Mouse (Mus musculus): ENCODE data around the gene Rbbp4. TPM values are rescaled to one million over a fixed set of nuclear protein-coding genes. Genes with fewer than 3 reads are reported as not detected.

Rbbp4 gene
- total RNA-seq (2017), result 118 and 128 TPM in 2 replicates

GRCm38 (mm10) chr4:129335216-129336074, at the start of gene Rbbp4, which contains the start of gene Zbtb8os:
Gene Rbbp4, minus strand, starts transcription at chr4:129335370.
Gene Zbtb8os, plus strand, starts transcription at chr4:129335695.
- ATAC-seq (replicated peaks in 1 of 2; ENCODE audit: insufficient read depth in 1 of 2, low FRiP score in 2 of 2, low TSS enrichment in 1 of 2, low read depth in 1 of 2, poor library complexity in 2 of 2, severe bottlenecking in 2 of 2), result peak; percentile 89 to 94

GRCm38 (mm10) chr4:129384440-129384839, 49.3 kb upstream of the Rbbp4 start:
- no peak for ATAC-seq (replicated peaks in 1 of 2; ENCODE audit: insufficient read depth in 1 of 2, low FRiP score in 2 of 2, low TSS enrichment in 1 of 2, low read depth in 1 of 2, poor library complexity in 2 of 2, severe bottlenecking in 2 of 2)

- ATAC-seq (replicated peaks in 1 of 2; ENCODE audit: insufficient read depth in 1 of 2, low FRiP score in 2 of 2, low TSS enrichment in 1 of 2, low read depth in 1 of 2, poor library complexity in 2 of 2, severe bottlenecking in 2 of 2), result no peak
Observed at GRCm38 (mm10) chr4:129383586-129383985, 48.4 kb upstream of the Rbbp4 start.

DNA sequence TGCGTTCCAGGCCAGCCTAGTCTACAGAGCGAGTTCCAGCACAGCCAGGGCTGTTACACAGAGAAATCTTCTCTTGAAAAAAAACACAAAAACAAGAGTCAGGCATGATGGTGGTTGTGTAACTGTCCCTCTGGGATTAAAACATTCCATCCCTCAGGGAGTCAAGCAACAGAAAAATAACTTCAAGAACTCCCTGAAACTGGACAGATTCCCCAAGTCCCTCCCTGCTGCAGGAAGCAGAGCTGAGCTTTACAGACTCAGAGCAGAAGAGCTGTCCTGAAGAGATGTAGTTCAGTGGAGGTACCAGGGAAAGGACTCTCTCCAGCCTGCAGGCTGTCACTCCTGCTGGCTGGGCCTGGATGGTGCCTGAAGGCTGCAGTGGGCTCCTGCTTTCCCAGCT, 47.3 kb upstream of the Rbbp4 start:
- ATAC-seq (replicated peaks in 1 of 2; ENCODE audit: insufficient read depth in 1 of 2, low FRiP score in 2 of 2, low TSS enrichment in 1 of 2, low read depth in 1 of 2, poor library complexity in 2 of 2, severe bottlenecking in 2 of 2), result no peak

DNA sequence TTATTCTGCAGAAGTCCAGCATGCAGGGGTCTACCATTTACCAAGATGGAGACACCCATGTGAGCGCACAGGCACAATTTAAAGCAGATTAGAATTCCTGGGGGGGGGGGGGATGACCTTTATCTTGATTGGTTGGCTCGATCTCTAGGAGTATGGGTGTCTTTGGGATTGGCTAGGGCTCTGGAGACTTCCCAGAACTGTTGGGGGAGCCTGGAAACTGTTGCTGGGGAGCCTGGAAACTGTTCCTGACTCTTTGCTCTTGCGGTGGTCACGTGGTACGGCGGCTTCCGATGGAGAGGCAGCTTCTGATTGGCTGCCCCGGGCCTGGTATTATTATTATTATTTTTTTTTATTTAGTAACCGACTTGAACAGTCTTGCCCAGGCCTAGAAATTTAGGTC, 46.9 kb upstream of the Rbbp4 start:
- ATAC-seq (replicated peaks in 1 of 2; ENCODE audit: insufficient read depth in 1 of 2, low FRiP score in 2 of 2, low TSS enrichment in 1 of 2, low read depth in 1 of 2, poor library complexity in 2 of 2, severe bottlenecking in 2 of 2), result no peak

DNA sequence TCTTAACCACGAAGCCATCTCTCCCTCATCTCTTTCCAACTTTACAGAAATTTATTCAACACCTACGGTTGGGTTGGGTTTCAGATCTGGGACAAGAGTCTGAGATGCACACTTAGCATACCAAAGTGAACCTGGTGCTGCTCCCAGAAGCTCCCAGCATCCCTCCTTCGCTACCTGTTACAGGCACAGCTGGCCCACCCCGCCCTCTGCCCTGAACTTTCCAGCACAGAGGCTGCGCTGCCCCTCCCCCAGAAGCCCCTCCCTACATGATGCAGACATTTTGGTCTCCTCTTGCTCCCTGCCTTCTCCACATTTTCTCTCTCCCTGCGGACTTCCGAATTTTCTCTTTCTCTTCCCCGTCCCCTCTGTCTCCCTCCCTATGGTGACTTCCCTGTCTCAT, 46.0 kb upstream of the Rbbp4 start:
- no peak for ATAC-seq (replicated peaks in 1 of 2; ENCODE audit: insufficient read depth in 1 of 2, low FRiP score in 2 of 2, low TSS enrichment in 1 of 2, low read depth in 1 of 2, poor library complexity in 2 of 2, severe bottlenecking in 2 of 2)

GRCm38 (mm10) chr4:129379805-129380204, 44.6 kb upstream of the Rbbp4 start:
- no peak for ATAC-seq (replicated peaks in 1 of 2; ENCODE audit: insufficient read depth in 1 of 2, low FRiP score in 2 of 2, low TSS enrichment in 1 of 2, low read depth in 1 of 2, poor library complexity in 2 of 2, severe bottlenecking in 2 of 2)

GRCm38 (mm10) chr4:129377601-129378390, 42.6 kb upstream of the Rbbp4 start, which contains the start of gene Zbtb8a:
Gene Zbtb8a, minus strand, starts transcription at chr4:129378116.
- peak in 1 of 2 experiments; percentile 40; a peak in 1 of 4 replicates for ATAC-seq (replicated peaks in 1 of 2; ENCODE audit: insufficient read depth in 1 of 2, low FRiP score in 2 of 2, low TSS enrichment in 1 of 2, low read depth in 1 of 2, poor library complexity in 2 of 2, severe bottlenecking in 2 of 2)

DNA sequence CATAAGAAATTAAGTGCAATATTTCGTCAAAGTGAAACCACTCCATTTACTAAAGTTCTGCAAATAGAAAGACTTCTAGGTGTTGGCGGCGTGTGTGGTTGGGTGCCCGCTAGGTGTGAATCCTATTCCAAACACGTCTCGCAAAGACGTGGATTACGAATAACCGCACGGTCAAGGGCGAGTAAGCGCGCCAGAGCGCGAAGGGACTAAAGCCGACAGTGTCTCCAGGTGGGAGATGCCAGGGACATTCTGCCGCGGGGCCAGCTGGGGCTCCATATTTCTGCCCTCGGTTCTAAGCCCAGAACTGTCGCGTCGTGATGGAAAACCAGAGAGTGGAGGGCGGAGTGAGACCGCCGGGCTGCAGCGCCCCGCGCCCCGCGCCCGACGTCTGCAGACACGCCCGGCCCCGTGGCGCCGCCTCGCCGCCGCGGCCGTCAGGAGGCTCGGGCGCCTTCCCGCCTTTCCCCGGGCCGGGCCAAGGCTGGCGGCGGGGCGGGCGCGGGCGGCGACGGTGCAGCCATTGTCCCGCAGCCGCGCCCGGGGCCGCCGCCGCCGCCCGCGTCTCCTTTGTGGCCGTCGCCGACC, 41.9 kb upstream of the Rbbp4 start:
- ATAC-seq (replicated peaks in 1 of 2; ENCODE audit: insufficient read depth in 1 of 2, low FRiP score in 2 of 2, low TSS enrichment in 1 of 2, low read depth in 1 of 2, poor library complexity in 2 of 2, severe bottlenecking in 2 of 2), result peak in 1 of 2 experiments; percentile 18; a peak in 1 of 4 replicates

- no peak for ATAC-seq (replicated peaks in 1 of 2; ENCODE audit: insufficient read depth in 1 of 2, low FRiP score in 2 of 2, low TSS enrichment in 1 of 2, low read depth in 1 of 2, poor library complexity in 2 of 2, severe bottlenecking in 2 of 2)
Observed at GRCm38 (mm10) chr4:129375821-129376220, 40.7 kb upstream of the Rbbp4 start.

- ATAC-seq (replicated peaks in 1 of 2; ENCODE audit: insufficient read depth in 1 of 2, low FRiP score in 2 of 2, low TSS enrichment in 1 of 2, low read depth in 1 of 2, poor library complexity in 2 of 2, severe bottlenecking in 2 of 2), result no peak
Observed at GRCm38 (mm10) chr4:129375000-129375399, 39.8 kb upstream of the Rbbp4 start.

GRCm38 (mm10) chr4:129374219-129374755, 39.1 kb upstream of the Rbbp4 start:
- peak in 1 of 2 experiments; percentile 33; a peak in 2 of 4 replicates for ATAC-seq (replicated peaks in 1 of 2; ENCODE audit: insufficient read depth in 1 of 2, low FRiP score in 2 of 2, low TSS enrichment in 1 of 2, low read depth in 1 of 2, poor library complexity in 2 of 2, severe bottlenecking in 2 of 2)

DNA sequence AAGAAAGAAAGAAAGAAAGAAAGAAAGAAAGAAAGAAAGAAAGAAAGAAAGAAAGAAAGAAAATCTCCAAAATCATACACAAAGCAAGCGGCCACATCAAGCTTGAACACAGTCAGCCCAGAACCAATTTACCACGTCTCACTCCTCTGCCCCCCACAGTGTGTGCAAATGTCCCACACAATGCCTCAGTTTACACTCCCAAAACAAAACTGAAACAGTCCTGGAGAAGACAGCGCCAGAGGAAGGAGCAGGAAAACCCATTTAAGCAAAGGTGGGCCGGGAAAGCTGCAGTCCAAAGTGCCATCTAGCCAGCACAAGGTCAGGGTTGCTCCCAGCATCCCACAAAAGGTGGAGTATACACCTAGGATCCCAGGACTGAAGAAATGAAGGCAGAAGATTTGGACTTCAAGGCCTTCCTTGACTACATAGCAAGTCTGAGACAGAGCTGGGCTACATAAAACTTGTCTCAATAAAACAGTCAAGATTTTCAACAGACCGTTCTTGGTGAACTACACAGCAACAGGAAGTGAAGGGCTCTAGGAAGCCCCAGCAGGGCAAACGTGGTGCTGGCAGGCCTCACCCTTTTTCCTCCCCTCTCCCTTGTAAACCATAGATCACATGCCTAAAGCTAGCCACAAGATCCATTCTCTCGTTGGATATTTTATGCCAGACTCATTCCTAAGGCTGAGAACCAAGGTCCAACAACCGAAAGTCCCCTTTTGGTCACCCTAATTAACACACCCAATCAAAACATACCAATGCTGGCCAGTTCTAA, 38.2 kb upstream of the Rbbp4 start:
- ATAC-seq (replicated peaks in 1 of 2; ENCODE audit: insufficient read depth in 1 of 2, low FRiP score in 2 of 2, low TSS enrichment in 1 of 2, low read depth in 1 of 2, poor library complexity in 2 of 2, severe bottlenecking in 2 of 2), result peak; percentile 38 to 43; a peak in 1 of 4 replicates

GRCm38 (mm10) chr4:129371391-129371790, 36.2 kb upstream of the Rbbp4 start:
- no peak for ATAC-seq (replicated peaks in 1 of 2; ENCODE audit: insufficient read depth in 1 of 2, low FRiP score in 2 of 2, low TSS enrichment in 1 of 2, low read depth in 1 of 2, poor library complexity in 2 of 2, severe bottlenecking in 2 of 2)

GRCm38 (mm10) chr4:129365224-129365623, 30.1 kb upstream of the Rbbp4 start:
- ATAC-seq (replicated peaks in 1 of 2; ENCODE audit: insufficient read depth in 1 of 2, low FRiP score in 2 of 2, low TSS enrichment in 1 of 2, low read depth in 1 of 2, poor library complexity in 2 of 2, severe bottlenecking in 2 of 2), result peak; percentile 78 to 88

DNA sequence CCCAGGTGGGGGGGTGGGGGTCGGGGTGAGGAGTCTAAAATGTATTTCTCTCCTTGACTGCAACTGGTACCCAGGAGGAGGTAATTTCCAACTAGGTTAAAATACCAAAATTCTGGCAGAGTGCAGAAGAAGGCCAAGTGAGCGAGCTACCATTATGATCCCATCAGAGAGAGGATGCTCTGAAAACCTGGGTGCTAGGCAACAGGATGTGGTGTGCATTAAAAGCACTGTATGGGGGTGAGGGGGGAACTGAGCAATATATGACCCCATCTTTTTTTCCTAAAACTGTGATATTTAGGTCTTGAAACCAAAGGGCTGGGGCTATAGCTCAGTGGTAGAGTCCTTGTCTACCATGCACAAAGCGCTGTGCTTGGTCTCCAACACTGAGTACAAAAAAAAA, 29.2 kb upstream of the Rbbp4 start:
- ATAC-seq (replicated peaks in 1 of 2; ENCODE audit: insufficient read depth in 1 of 2, low FRiP score in 2 of 2, low TSS enrichment in 1 of 2, low read depth in 1 of 2, poor library complexity in 2 of 2, severe bottlenecking in 2 of 2), result no peak

DNA sequence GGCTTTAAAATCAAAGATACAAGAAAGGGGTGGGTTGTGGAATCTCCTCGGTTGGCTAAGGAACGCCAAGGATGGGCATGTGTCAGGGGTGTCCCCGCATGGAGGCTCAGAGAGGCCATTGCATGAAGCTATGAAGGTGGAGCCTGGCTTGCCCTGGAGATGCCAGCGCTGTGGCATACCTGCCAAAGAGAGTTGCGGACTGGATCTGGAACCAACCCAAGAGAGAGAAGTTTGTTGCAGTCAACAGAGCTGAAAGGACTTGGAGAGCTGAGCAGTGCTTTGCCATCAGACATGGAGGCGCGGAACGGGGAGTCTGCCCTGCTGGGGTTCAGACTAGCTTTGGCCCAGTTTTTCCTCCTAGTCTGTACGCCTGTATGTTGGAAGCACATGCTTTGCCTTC, 28.3 kb upstream of the Rbbp4 start:
- no peak for ATAC-seq (replicated peaks in 1 of 2; ENCODE audit: insufficient read depth in 1 of 2, low FRiP score in 2 of 2, low TSS enrichment in 1 of 2, low read depth in 1 of 2, poor library complexity in 2 of 2, severe bottlenecking in 2 of 2)

All from hematopoietic stem cell, adult 5-6 weeks (primary cell).